Mouse (Mus musculus) E14TG2a.4 (cell line): ENCODE measurements at regions not wholly inside any gene's neighbourhood (a gene's known extent, or its start where the extent isn't known, plus 50 kb on each side); places are given as distances from the start of the nearest gene placed in this dataset.

Experiments used
- CTCF ChIP-seq: conservative IDR thresholded peaks from 2 replicates; pipeline ENCODE4 v1.5.1; 2014; ENCODE audit warnings: low read length
- POU5F1 ChIP-seq: IDR thresholded peaks from 2 replicates; pipeline ENCODE4 v1.6.1; 2014; ENCODE audit warnings: low read length, borderline replicate concordance

- TF ChIP-seq CTCF (no peak), POU5F1 (no peak)
These were observed 57.6 kb upstream of the Scrg1 start for GRCm38 (mm10) chr8:57397999-57398635.
